Comparison of ENCODE assay signal across 10 mouse cellular contexts in the genomic region with DNA sequence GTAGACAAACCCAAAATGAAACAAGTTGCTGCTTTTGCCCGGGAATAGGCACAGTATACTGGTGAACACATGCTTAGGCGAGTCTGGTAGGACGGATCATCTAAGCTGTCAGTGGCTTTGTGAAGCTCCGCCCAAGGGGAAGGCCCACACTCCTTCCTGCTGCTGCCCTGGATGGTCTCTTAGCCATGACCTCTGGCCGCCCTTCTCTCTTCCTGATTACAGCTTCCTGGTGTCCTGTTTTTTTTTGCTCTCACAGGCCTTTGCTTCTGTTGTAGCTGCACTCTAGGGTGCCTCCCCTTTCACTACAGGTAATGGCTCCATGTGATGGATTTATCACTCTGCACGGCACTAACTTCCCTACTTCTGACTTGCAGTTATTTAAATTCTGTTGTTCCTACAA.
DNase-seq lines count a peak whose midpoint lies in the region; ATAC-seq lines count a peak whose summit lies in the region.
"Had no signal": no experiment of that assay in that cellular context is flagged by ENCODE, and none has a peak within 500 bp of the region (broad histone marks: within the 10 kb centered on the region; RNA-seq: fewer than 3 reads in every experiment).

No protein-coding gene starts in this region.

- no peak overlapping the region for H3K4me3 ChIP-seq in lung, embryonic 15.5 days
- H3K4me3 ChIP-seq: embryonic facial prominence, embryonic 15.5 days; left cerebral cortex, adult 2 months had no signal

- no peaks in the 10 kb centered on the region for H3K36me3 ChIP-seq in lung, embryonic 15.5 days
- H3K36me3 ChIP-seq: embryonic facial prominence, embryonic 15.5 days had no signal

- peak; percentile 20 for DNase-seq in WW6 (ENCODE audit: low read depth, low spot score)
- DNase-seq in heart, adult 11 months, result peak; percentile 98
- peak; percentile 55 for DNase-seq in kidney, adult 18-20 months
- DNase-seq in urinary bladder, adult 2 months (ENCODE audit: low spot score), result no peak
- DNase-seq in right cerebral cortex, adult 18-20 months, result no peak
- no peak for DNase-seq in left cerebral cortex, postnatal 4 days
- no peak for DNase-seq in spleen, postnatal 14 days (ENCODE audit: low spot score in 2 of 2)

- no peak overlapping the region for H3K4me2 ChIP-seq in lung, embryonic 15.5 days
- H3K4me2 ChIP-seq: embryonic facial prominence, embryonic 15.5 days had no signal

- ATAC-seq in lung, embryonic 15.5 days (ENCODE audit: borderline replicate concordance, extremely low read depth, low FRiP score, low TSS enrichment), result peak; percentile 53; the same call in 1 of the 2 replicates

- peaks cover 23% of the 10 kb centered on the region for H3K4me1 ChIP-seq in lung, embryonic 15.5 days

- no peak overlapping the region for H3K9ac ChIP-seq in lung, embryonic 15.5 days
- H3K9ac ChIP-seq: embryonic facial prominence, embryonic 15.5 days had no signal

- intact Hi-C loops in left cerebral cortex, postnatal 4 days (cut with DNase I), result no loop called here

- peak overlapping the region; percentile 15; the same call in 1 of the 2 replicates for H3K27ac ChIP-seq in lung, embryonic 15.5 days
- H3K27ac ChIP-seq: embryonic facial prominence, embryonic 15.5 days; left cerebral cortex, adult 2 months had no signal

- WGBS in lung, embryonic 15.5 days, result 53% methylated on average over 6 of the region's 6 CpGs

- no peaks in the 10 kb centered on the region for H3K27me3 ChIP-seq in lung, embryonic 15.5 days
- H3K27me3 ChIP-seq: embryonic facial prominence, embryonic 15.5 days had no signal

- no peaks in the 10 kb centered on the region for H3K9me3 ChIP-seq in lung, embryonic 15.5 days
- H3K9me3 ChIP-seq: embryonic facial prominence, embryonic 15.5 days had no signal

Comparison
In these comparisons a context has a peak if more than half of its experiments do, and no peak if none do; other contexts are left out.
1. DNase-seq: peak in WW6 (single experiment), heart, adult 11 months (single experiment) and kidney, adult 18-20 months (single experiment); none in urinary bladder, adult 2 months (single experiment), right cerebral cortex, adult 18-20 months (single experiment), left cerebral cortex, postnatal 4 days (single experiment) and spleen, postnatal 14 days (0 of 2).